In genomic region chr1:194435060-194435459, GRCm38 (mm10) we compare ENCODE assay signal across 19 mouse cellular contexts.
"Had no signal": no experiment of that assay in that cellular context is flagged by ENCODE, and none has a peak within 500 bp of the region (broad histone marks: within the 10 kb centered on the region; RNA-seq: fewer than 3 reads in every experiment).

No protein-coding gene starts in this region.

- H3K4me2 ChIP-seq: kidney, embryonic 15.5 days; limb, embryonic 13.5 days; liver, embryonic 12.5 days; liver, embryonic 15.5 days; lung, embryonic 15.5 days; midbrain, embryonic 13.5 days; neural tube, embryonic 13.5 days had no signal

- ATAC-seq: liver, embryonic 12.5 days; midbrain, embryonic 13.5 days had no signal

- H3K36me3 ChIP-seq: kidney, embryonic 15.5 days; limb, embryonic 13.5 days; liver, embryonic 12.5 days; liver, embryonic 15.5 days; lung, embryonic 15.5 days; midbrain, embryonic 10.5 days; midbrain, embryonic 13.5 days; neural tube, embryonic 13.5 days had no signal

- H3K9ac ChIP-seq: kidney, embryonic 15.5 days; limb, embryonic 13.5 days; liver, embryonic 12.5 days; liver, embryonic 15.5 days; lung, embryonic 15.5 days; midbrain, embryonic 13.5 days; neural tube, embryonic 13.5 days had no signal

- DNase-seq: kidney, adult 8-10 months; kidney, postnatal 10 days; kidney, postnatal 4 days; left cerebral cortex, postnatal 4 days; liver; lung, adult 18-20 months; lung, postnatal 10 days; lung, postnatal 36 days; thymus, adult 18-20 months; thymus, postnatal 4 days had no signal

- H3K4me3 ChIP-seq: kidney, embryonic 15.5 days; limb, embryonic 13.5 days; liver, embryonic 12.5 days; liver, embryonic 15.5 days; lung, embryonic 15.5 days; megakaryocyte, embryonic 14.5 days; midbrain, embryonic 10.5 days; midbrain, embryonic 13.5 days; neural tube, embryonic 13.5 days had no signal

- H3K27me3 ChIP-seq: kidney, embryonic 15.5 days; limb, embryonic 13.5 days; liver, embryonic 12.5 days; liver, embryonic 15.5 days; lung, embryonic 15.5 days; megakaryocyte, embryonic 14.5 days; midbrain, embryonic 13.5 days; neural tube, embryonic 13.5 days had no signal

- H3K4me1 ChIP-seq: kidney, embryonic 15.5 days; limb, embryonic 13.5 days; liver, embryonic 15.5 days; megakaryocyte, embryonic 14.5 days; midbrain, embryonic 10.5 days; midbrain, embryonic 13.5 days had no signal

- H3K9me3 ChIP-seq: kidney, embryonic 15.5 days; limb, embryonic 13.5 days; liver, embryonic 12.5 days; liver, embryonic 15.5 days; lung, embryonic 15.5 days; megakaryocyte, embryonic 14.5 days; midbrain, embryonic 10.5 days; midbrain, embryonic 13.5 days; neural tube, embryonic 13.5 days had no signal

- H3K27ac ChIP-seq: kidney, embryonic 15.5 days; limb, embryonic 13.5 days; liver, embryonic 12.5 days; liver, embryonic 15.5 days; lung, embryonic 15.5 days; midbrain, embryonic 10.5 days; midbrain, embryonic 13.5 days; neural tube, embryonic 13.5 days had no signal
